ENCODE assay signal across 26 mouse cellular contexts in genomic region chr12:16774605-16775004, GRCm38 (mm10).
"Had no signal": no experiment of that assay in that cellular context is flagged by ENCODE, and none has a peak within 500 bp of the region (broad histone marks: within the 10 kb centered on the region; RNA-seq: fewer than 3 reads in every experiment).

No protein-coding gene starts in this region.

- H3K36me3 ChIP-seq: limb, embryonic 12.5 days; limb, embryonic 13.5 days; limb, embryonic 15.5 days; liver, embryonic 12.5 days; liver, embryonic 13.5 days; liver, embryonic 15.5 days; lung, embryonic 15.5 days; midbrain, embryonic 12.5 days; midbrain, embryonic 13.5 days; midbrain, embryonic 15.5 days had no signal

- H3K4me3 ChIP-seq: limb, embryonic 10.5 days; limb, embryonic 12.5 days; limb, embryonic 13.5 days; limb, embryonic 15.5 days; liver, embryonic 12.5 days; liver, embryonic 13.5 days; liver, embryonic 15.5 days; lung, embryonic 15.5 days; megakaryocyte, embryonic 14.5 days; midbrain, embryonic 10.5 days; midbrain, embryonic 12.5 days; midbrain, embryonic 13.5 days; midbrain, embryonic 15.5 days; myocyte had no signal

- H3K9me3 ChIP-seq: limb, embryonic 10.5 days; limb, embryonic 12.5 days; limb, embryonic 13.5 days; limb, embryonic 15.5 days; liver, embryonic 12.5 days; liver, embryonic 13.5 days; liver, embryonic 15.5 days; lung, embryonic 15.5 days; megakaryocyte, embryonic 14.5 days; midbrain, embryonic 12.5 days; midbrain, embryonic 13.5 days; midbrain, embryonic 15.5 days had no signal

- H3K4me1 ChIP-seq: limb, embryonic 12.5 days; limb, embryonic 13.5 days; limb, embryonic 15.5 days; lung, embryonic 15.5 days; midbrain, embryonic 12.5 days; midbrain, embryonic 13.5 days; midbrain, embryonic 15.5 days had no signal

- DNase-seq: left cerebral cortex, postnatal 4 days; liver; liver, embryonic 13.5 days; liver, postnatal 0 days; lung, adult 2 months; midbrain, embryonic 14.5 days had no signal

- H3K27ac ChIP-seq: limb, embryonic 10.5 days; limb, embryonic 12.5 days; limb, embryonic 13.5 days; limb, embryonic 15.5 days; liver, embryonic 12.5 days; liver, embryonic 13.5 days; liver, embryonic 14.5 days; liver, embryonic 15.5 days; lung, embryonic 15.5 days; macrophage; midbrain, embryonic 10.5 days; midbrain, embryonic 12.5 days; midbrain, embryonic 13.5 days; midbrain, embryonic 15.5 days had no signal

- H3K27me3 ChIP-seq: limb, embryonic 12.5 days; limb, embryonic 13.5 days; limb, embryonic 15.5 days; liver, embryonic 12.5 days; liver, embryonic 13.5 days; liver, embryonic 15.5 days; lung, embryonic 15.5 days; midbrain, embryonic 12.5 days; midbrain, embryonic 13.5 days; midbrain, embryonic 15.5 days had no signal

- H3K4me2 ChIP-seq: limb, embryonic 12.5 days; limb, embryonic 13.5 days; limb, embryonic 15.5 days; liver, embryonic 11.5 days; liver, embryonic 12.5 days; liver, embryonic 13.5 days; liver, embryonic 15.5 days; lung, embryonic 14.5 days; lung, embryonic 15.5 days; midbrain, embryonic 11.5 days; midbrain, embryonic 12.5 days; midbrain, embryonic 13.5 days; midbrain, embryonic 15.5 days had no signal

- H3K9ac ChIP-seq: limb, embryonic 12.5 days; limb, embryonic 13.5 days; limb, embryonic 15.5 days; liver, embryonic 12.5 days; liver, embryonic 13.5 days; liver, embryonic 14.5 days; liver, embryonic 15.5 days; liver, postnatal 0 days; lung, embryonic 14.5 days; lung, embryonic 15.5 days; midbrain, embryonic 12.5 days; midbrain, embryonic 13.5 days; midbrain, embryonic 15.5 days had no signal

- ATAC-seq: liver, embryonic 12.5 days; liver, postnatal 0 days; lung, postnatal 0 days; midbrain, embryonic 13.5 days; midbrain, embryonic 15.5 days; midbrain, embryonic 16.5 days had no signal
